Mouse (Mus musculus): ENCODE results near the gene Mitf.

GRCm38 (mm10) chr6:97854236-97854635, 47.4 kb downstream of the Mitf start:
- TF ChIP-seq CTCF (IDR thresholded peaks at IDR 0.05; ENCODE audit: low read depth, low read length) (no peak), POLR2AphosphoS5 (IDR thresholded peaks at IDR 0.05; ENCODE audit: insufficient replicate concordance, low read depth, low read length) (no peak), GATA1 (IDR thresholded peaks at IDR 0.05; ENCODE audit: borderline replicate concordance, low read length) (no peak), GATA2 (IDR thresholded peaks at IDR 0.05; ENCODE audit: borderline replicate concordance, low read depth, low read length) (no peak)
